Mouse (Mus musculus) MEL (cell line): ENCODE results near the gene Adap1. TPM values are rescaled to one million over a fixed set of nuclear protein-coding genes. Genes with fewer than 3 reads are reported as not detected.

Source experiments
- DNase-seq: peaks from one replicate; pipeline ENCODE4 v3.0.0; 2011; ENCODE audit warnings: low read depth, low spot score
- H3K27ac ChIP-seq: 2 replicates; pipeline ENCODE4 v1.5.1; 2012; ENCODE audit warnings: low read depth, mild to moderate bottlenecking, control low read depth, low read length, moderate library complexity; ENCODE audit not compliant: control insufficient read depth
- H3K27me3 ChIP-seq, 2 experiments: fragments of 150-350 bp in 1 of 2; sonication (generic) in 1 of 2; 2 replicates each; pipeline ENCODE4 v1.6.1; 2012; ENCODE audit warnings: low read length in 2 of 2, mild to moderate bottlenecking in 2 of 2, improper control_type of control experiment in 1 of 2, moderate library complexity in 1 of 2; ENCODE audit not compliant: insufficient read depth in 2 of 2, control insufficient read depth in 1 of 2
- H3K36me3 ChIP-seq, 2 experiments: 2 replicates each; pipeline ENCODE4 v1.6.1; 2012 to 2014; ENCODE audit warnings: low read length in 2 of 2, improper control_type of control experiment in 1 of 2, inconsistent platforms in 1 of 2, mild to moderate bottlenecking in 1 of 2; ENCODE audit not compliant: insufficient read depth in 2 of 2, control insufficient read depth in 1 of 2
- H3K4me1 ChIP-seq, 2 experiments: fragments of 150-350 bp in 1 of 2; sonication (generic) in 1 of 2; 2 replicates each; pipeline ENCODE4 v1.6.1; 2012; ENCODE audit warnings: low read length in 2 of 2, improper control_type of control experiment in 1 of 2, mild to moderate bottlenecking in 1 of 2; ENCODE audit not compliant: insufficient read depth in 2 of 2, control insufficient read depth in 1 of 2
- H3K4me3 ChIP-seq, 2 experiments: fragments of 150-350 bp in 1 of 2; sonication (generic) in 1 of 2; 2 replicates each; pipeline ENCODE4 v1.5.1; 2012; ENCODE audit warnings: low read depth in 2 of 2, low read length in 2 of 2, mild to moderate bottlenecking in 2 of 2, moderate library complexity in 2 of 2, control low read depth in 1 of 2, improper control_type of control experiment in 1 of 2; ENCODE audit not compliant: control insufficient read depth in 1 of 2, insufficient read depth in 1 of 2
- H3K79me2 ChIP-seq: 2 replicates; pipeline ENCODE4 v1.6.1; 2012; ENCODE audit warnings: mild to moderate bottlenecking, low read length, moderate library complexity; ENCODE audit not compliant: control insufficient read depth, poor library complexity, insufficient read depth
- H3K9ac ChIP-seq: 2 replicates; pipeline ENCODE4 v1.6.1; 2012; ENCODE audit warnings: low read depth, mild to moderate bottlenecking, control low read depth, low read length, moderate library complexity; ENCODE audit not compliant: control insufficient read depth, poor library complexity, severe bottlenecking
- H3K9me3 ChIP-seq: fragments of 150-350 bp; sonication (generic); replicated peaks from 2 replicates; pipeline ENCODE4 v1.6.1; 2012; ENCODE audit warnings: mild to moderate bottlenecking, low read length, improper control_type of control experiment, moderate library complexity; ENCODE audit not compliant: insufficient read depth
- BHLHE40 ChIP-seq: IDR thresholded peaks from 2 replicates; pipeline ENCODE4 v1.6.1; 2012; ENCODE audit warnings: low read depth, mild to moderate bottlenecking, inconsistent platforms, low read length, improper control_type of control experiment, borderline replicate concordance
- CHD1 ChIP-seq: IDR thresholded peaks from 2 replicates; pipeline ENCODE4 v1.6.1; 2012; ENCODE audit warnings: low read depth, mild to moderate bottlenecking, inconsistent platforms, low read length, improper control_type of control experiment
- CTCF ChIP-seq, 3 experiments: IDR thresholded peaks in 2 of 3; conservative IDR thresholded peaks in 1 of 3; 2 replicates each; pipeline ENCODE4 v1.5.1; 2011 to 2012; ENCODE audit warnings: low read length in 3 of 3, low read depth in 2 of 3, mild to moderate bottlenecking in 2 of 3, improper control_type of control experiment in 1 of 3, inconsistent platforms in 1 of 3, mixed read lengths in 1 of 3, moderate library complexity in 1 of 3; ENCODE audit not compliant: control insufficient read depth in 1 of 3, insufficient read depth in 1 of 3, poor library complexity in 1 of 3, severe bottlenecking in 1 of 3
- E2F4 ChIP-seq: IDR thresholded peaks from 2 replicates; pipeline ENCODE4 v1.6.1; 2011; ENCODE audit warnings: low read depth, low read length, improper control_type of control experiment, borderline replicate concordance
- EP300 ChIP-seq, 2 experiments: IDR thresholded peaks; 2 replicates each; pipeline ENCODE4 v1.6.1; 2011; ENCODE audit warnings: improper control_type of control experiment in 2 of 2, low read length in 2 of 2, low read depth in 1 of 2, mild to moderate bottlenecking in 1 of 2
- ETS1 ChIP-seq: IDR thresholded peaks from 2 replicates; pipeline ENCODE4 v1.6.1; 2012; ENCODE audit warnings: low read depth, mild to moderate bottlenecking, inconsistent platforms, low read length, improper control_type of control experiment, moderate library complexity
- GABPA ChIP-seq: IDR thresholded peaks from 2 replicates; pipeline ENCODE4 v1.6.1; 2012; ENCODE audit warnings: low read depth, mild to moderate bottlenecking, inconsistent platforms, low read length, improper control_type of control experiment, moderate library complexity
- HCFC1 ChIP-seq: IDR thresholded peaks from 2 replicates; pipeline ENCODE4 v1.6.1; 2012; ENCODE audit warnings: low read depth, mild to moderate bottlenecking, inconsistent platforms, low read length, improper control_type of control experiment, moderate library complexity
- MYB ChIP-seq: IDR thresholded peaks from 2 replicates; pipeline ENCODE4 v1.6.1; 2011; ENCODE audit warnings: mild to moderate bottlenecking, low read depth, low read length, improper control_type of control experiment
- MYC ChIP-seq: IDR thresholded peaks from 2 replicates; pipeline ENCODE4 v1.6.1; 2011; ENCODE audit warnings: low read depth, mild to moderate bottlenecking, low read length, improper control_type of control experiment, moderate library complexity
- NELFE ChIP-seq: IDR thresholded peaks from 2 replicates; pipeline ENCODE4 v1.6.1; 2011; ENCODE audit warnings: low read depth, low read length, improper control_type of control experiment
- POLR2AphosphoS2 ChIP-seq: IDR thresholded peaks from 2 replicates; pipeline ENCODE4 v1.6.1; 2011; ENCODE audit warnings: low read length, improper control_type of control experiment
- POLR2AphosphoS5 ChIP-seq: IDR thresholded peaks from 2 replicates; pipeline ENCODE4 v1.6.1; 2012; ENCODE audit warnings: low read depth, borderline replicate concordance, mild to moderate bottlenecking, inconsistent platforms, low read length, moderate library complexity, mixed read lengths
- RCOR1 ChIP-seq: IDR thresholded peaks from 2 replicates; pipeline ENCODE4 v1.6.1; 2012; ENCODE audit warnings: low read depth, mild to moderate bottlenecking, inconsistent platforms, low read length, improper control_type of control experiment
- SIN3A ChIP-seq: IDR thresholded peaks from 2 replicates; pipeline ENCODE4 v1.6.1; 2012; ENCODE audit warnings: low read length, improper control_type of control experiment, inconsistent platforms
- TBP ChIP-seq: IDR thresholded peaks from 2 replicates; pipeline ENCODE4 v1.8.0; 2011; ENCODE audit warnings: low read depth, low read length, improper control_type of control experiment
- ZC3H11A ChIP-seq: IDR thresholded peaks from 2 replicates; pipeline ENCODE4 v1.6.1; 2012; ENCODE audit warnings: low read depth, mild to moderate bottlenecking, inconsistent platforms, low read length, improper control_type of control experiment
- ZNF384 ChIP-seq: IDR thresholded peaks from 2 replicates; pipeline ENCODE4 v1.6.1; 2012; ENCODE audit warnings: low read depth, mild to moderate bottlenecking, inconsistent platforms, low read length, improper control_type of control experiment
- polyA plus RNA-seq, 2 experiments: library from polyadenylated mRNA; stranded (reverse) in 1 of 2; unstranded in 1 of 2; fragments of >175 nt in 1 of 2; fragments of >200 nt in 1 of 2; gene quantifications; 2 replicates each; pipeline versions ENCODE4 v1.2.1 to v1.2.4; 2012; ENCODE audit warnings: low replicate concordance in 2 of 2, low read depth in 1 of 2; ENCODE audit not compliant: insufficient read length in 2 of 2, insufficient read depth in 1 of 2, missing spikeins in 1 of 2
- total RNA-seq: library from RNA; depleted of rRNA; stranded (reverse); fragments of 300-350 nt; gene quantifications from 2 replicates; pipeline ENCODE4 v1.2.3, GENCODE M21; 2012

Adap1 gene
- total and polyA plus RNA-seq, 3 experiments, result 52.9 to 59.8 TPM; not detected in 1

DNA sequence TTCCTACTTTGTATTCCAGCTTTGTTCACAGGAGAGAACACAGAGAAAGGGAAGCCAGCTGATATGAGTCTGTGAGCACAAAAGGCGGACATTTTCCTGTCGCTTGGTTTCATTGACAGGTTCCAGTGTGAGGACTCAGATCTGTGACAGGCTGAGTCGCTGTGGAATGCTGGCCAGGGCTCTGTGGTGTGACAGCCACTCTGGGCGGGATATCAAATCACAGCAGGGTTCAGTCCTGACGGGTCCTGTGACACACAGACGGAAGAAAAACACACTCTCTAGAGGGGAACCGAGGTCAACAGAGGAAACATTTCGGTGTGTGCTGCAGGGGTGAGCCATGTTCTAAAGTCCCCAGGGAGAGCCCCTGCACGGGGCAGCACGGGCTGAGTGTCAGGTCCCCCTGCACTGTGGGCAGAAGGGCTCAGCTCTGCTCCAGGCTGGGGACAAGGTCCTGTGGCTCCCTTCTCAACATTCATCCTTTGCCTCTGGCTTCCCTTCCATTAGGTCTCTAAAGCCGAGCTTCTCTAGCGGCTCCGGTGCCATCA lies 12.5 kb upstream of the Adap1 start:
- H3K36me3 ChIP-seq, result no peaks in the 10 kb centered on the region; a peak in 1 of 4 replicates
- H3K4me1 ChIP-seq, result no peaks in the 10 kb centered on the region
- H3K27me3 ChIP-seq, result no peaks in the 10 kb centered on the region
- no peak overlapping the region for H3K9ac ChIP-seq
- no peak overlapping the region for H3K4me3 ChIP-seq
- no peak for DNase-seq
- peaks cover 2% of the 10 kb centered on the region; the same call in 1 of the 2 replicates for H3K79me2 ChIP-seq
- H3K27ac ChIP-seq, result no peak overlapping the region
- no peak for TF ChIP-seq ETS1
- no peak for TF ChIP-seq BHLHE40
- no peak for TF ChIP-seq CHD1
- no peak for TF ChIP-seq GABPA
- no peak for TF ChIP-seq POLR2AphosphoS5
- TF ChIP-seq ZNF384, result no peak
- TF ChIP-seq SIN3A, result no peak
- TF ChIP-seq CTCF (IDR thresholded peaks at IDR 0.05 in 2 of 3, conservative IDR thresholded peaks at IDR 0.05 in 1 of 3; ENCODE audit: control insufficient read depth in 1 of 3, insufficient read depth in 1 of 3, low read depth in 2 of 3, low read length in 3 of 3, poor library complexity in 1 of 3, severe bottlenecking in 1 of 3), result no peak
- TF ChIP-seq MYB, result no peak
- TF ChIP-seq EP300 (IDR thresholded peaks at IDR 0.05; ENCODE audit: low read depth in 1 of 2, low read length in 2 of 2), result no peak
- TF ChIP-seq RCOR1, result no peak
- no peak for TF ChIP-seq TBP
- TF ChIP-seq MYC, result no peak
- TF ChIP-seq HCFC1, result no peak
- no peak for TF ChIP-seq ZC3H11A
- TF ChIP-seq POLR2AphosphoS2, result no peak
- no peak for TF ChIP-seq NELFE
- TF ChIP-seq E2F4, result no peak
- no peaks in the 10 kb centered on the region for H3K9me3 ChIP-seq

DNA sequence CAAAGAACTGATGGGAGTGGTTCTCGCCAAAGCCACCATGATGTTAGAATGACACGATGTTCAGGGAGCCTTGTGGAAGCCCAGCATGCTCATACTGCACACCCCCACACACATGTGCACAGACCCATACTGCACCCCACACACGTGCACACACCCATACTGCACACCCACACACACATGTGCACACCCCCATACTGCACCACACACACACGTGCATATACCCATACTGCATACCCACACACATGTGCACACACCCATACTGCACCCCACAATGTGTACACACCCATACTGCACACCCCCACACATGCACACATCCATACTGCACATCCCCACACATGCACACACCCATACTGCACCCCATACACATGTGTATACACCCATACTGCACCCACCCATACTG lies 10.2 kb upstream of the Adap1 start:
- Histone ChIP-seq H3K9me3 (no peaks in the 10 kb centered on the region), H3K4me1 (no peaks in the 10 kb centered on the region), H3K4me3 (no peak overlapping the region), H3K27ac (no peak overlapping the region), H3K36me3 (no peaks in the 10 kb centered on the region; a peak in 1 of 4 replicates), H3K79me2 (no peaks in the 10 kb centered on the region)
- TF ChIP-seq CHD1 (no peak), POLR2AphosphoS5 (peak; percentile 91; the same call in 1 of the 2 replicates)
- TF ChIP-seq, all 39 proteins: peak for 1
- no peak overlapping the region for H3K9ac ChIP-seq
- no peaks in the 10 kb centered on the region for H3K27me3 ChIP-seq
- no peak for DNase-seq
